Mouse (Mus musculus): ENCODE results near the gene Repin1. TPM values are rescaled to one million over a fixed set of nuclear protein-coding genes. Genes with fewer than 3 reads are reported as not detected.

Gene Repin1
- polyA plus RNA-seq, 1 experiment: 15.3 TPM

DNA sequence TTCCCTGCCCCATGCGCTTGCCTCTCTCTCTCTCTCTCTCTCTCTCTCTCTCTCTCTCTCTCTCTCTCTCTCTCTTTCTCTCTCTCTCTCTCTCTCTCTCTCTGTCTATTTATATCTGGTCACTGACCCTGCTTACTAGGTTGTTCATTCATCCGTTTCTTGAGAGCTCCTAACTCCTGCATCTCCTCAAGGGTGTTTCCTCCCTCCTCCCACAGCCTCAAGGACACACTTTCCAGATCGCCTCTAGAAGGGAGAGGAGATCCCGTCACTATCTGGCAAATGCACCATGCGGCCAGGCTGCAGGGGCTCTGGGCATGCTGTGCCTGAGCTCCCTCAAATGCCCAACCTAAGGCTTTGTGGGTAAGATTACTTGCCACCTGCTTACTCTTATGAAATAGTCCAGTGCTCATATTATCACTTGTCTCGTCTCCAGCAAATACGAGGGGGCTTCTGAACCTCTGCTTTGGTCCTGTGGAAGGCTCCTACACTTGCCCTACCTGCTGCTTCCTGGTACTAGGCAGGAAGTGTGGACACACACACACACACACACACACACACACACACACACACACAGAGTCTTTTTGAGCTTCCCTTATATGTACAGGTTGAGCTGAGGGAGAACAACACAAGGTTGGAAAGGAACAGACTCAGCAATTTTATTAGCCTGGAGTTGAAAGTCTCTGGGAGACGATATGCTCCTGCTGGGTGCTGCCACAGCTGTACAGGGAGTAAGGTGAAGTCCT, 24.4 kb upstream of the Repin1 start:
- H3K4me3 ChIP-seq: no peak overlapping the region

DNA sequence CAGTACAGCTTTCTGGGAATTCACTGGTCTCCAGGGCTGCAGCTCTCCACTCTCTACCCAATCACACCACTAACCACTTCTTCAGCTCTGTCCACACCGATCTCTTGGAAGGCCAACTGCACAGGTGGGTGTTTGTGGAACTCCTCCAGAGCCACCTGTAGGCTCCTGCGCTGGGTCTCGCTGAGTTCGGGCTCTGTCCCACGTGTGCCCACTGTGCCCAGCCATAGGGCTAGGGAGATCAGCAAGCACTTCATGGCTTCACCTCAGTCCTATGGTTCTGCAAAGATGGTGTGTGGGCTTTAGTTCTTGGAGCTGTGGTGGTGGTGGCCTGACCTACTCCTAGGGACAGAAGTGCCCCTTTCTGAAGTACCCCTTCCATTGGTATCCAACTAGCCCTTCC, 21.7 kb upstream of the Repin1 start:
- Histone ChIP-seq H3K4me3 (no peak overlapping the region), H3ac (ENCODE audit: control insufficient read depth, insufficient read length) (no peak overlapping the region), H3K4me2 (ENCODE audit: low read depth) (no peak overlapping the region), H3K27me3 (ENCODE audit: control insufficient read depth, insufficient read depth, insufficient read length) (no peaks in the 10 kb centered on the region), H3K36me3 (ENCODE audit: control insufficient read depth, insufficient read depth) (no peaks in the 10 kb centered on the region), H3K79me2 (ENCODE audit: control insufficient read depth, insufficient read depth) (no peaks in the 10 kb centered on the region)
- no peak for TF ChIP-seq REST (IDR thresholded peaks at IDR 0.05; ENCODE audit: insufficient read depth, insufficient read length)
- TF ChIP-seq MAX (IDR thresholded peaks at IDR 0.05; ENCODE audit: low read depth): no peak
- TF ChIP-seq TCF3 (IDR thresholded peaks at IDR 0.05; ENCODE audit: insufficient read length, low read depth): no peak
- no peak for TF ChIP-seq SRF (IDR thresholded peaks at IDR 0.05; ENCODE audit: control insufficient read depth, insufficient read length, low read depth)
- no peak for TF ChIP-seq MYOD1 (IDR thresholded peaks at IDR 0.05; ENCODE audit: control insufficient read depth in 1 of 3, insufficient read length in 2 of 3, low read depth in 2 of 3)
- TF ChIP-seq POLR2AphosphoS2 (IDR thresholded peaks at IDR 0.05; ENCODE audit: insufficient read length, low read depth): no peak
- no peak for TF ChIP-seq E2F4 (IDR thresholded peaks at IDR 0.05; ENCODE audit: insufficient read depth)
- no peak for TF ChIP-seq MYOG (IDR thresholded peaks at IDR 0.05; ENCODE audit: control insufficient read depth in 1 of 3, insufficient read depth in 1 of 3, insufficient read length in 2 of 3, low read depth in 2 of 3)
- no peak for TF ChIP-seq POLR2A (IDR thresholded peaks at IDR 0.05; ENCODE audit: insufficient read length, low read depth)
- no peak for TF ChIP-seq CEBPB (IDR thresholded peaks at IDR 0.05; ENCODE audit: insufficient read depth, poor library complexity, severe bottlenecking)

More for the DNA sequence above, 24.4 kb upstream of the Repin1 start:
- H3K27me3 ChIP-seq (ENCODE audit: control insufficient read depth, insufficient read depth, insufficient read length): no peaks in the 10 kb centered on the region
- TF ChIP-seq E2F4 (IDR thresholded peaks at IDR 0.05; ENCODE audit: insufficient read depth) (no peak), REST (IDR thresholded peaks at IDR 0.05; ENCODE audit: insufficient read depth, insufficient read length) (no peak), POLR2A (IDR thresholded peaks at IDR 0.05; ENCODE audit: insufficient read length, low read depth) (no peak), MYOG (IDR thresholded peaks at IDR 0.05; ENCODE audit: control insufficient read depth in 1 of 3, insufficient read depth in 1 of 3, insufficient read length in 2 of 3, low read depth in 2 of 3) (no peak), MAX (IDR thresholded peaks at IDR 0.05; ENCODE audit: low read depth) (no peak), TCF3 (IDR thresholded peaks at IDR 0.05; ENCODE audit: insufficient read length, low read depth) (no peak), USF1 (IDR thresholded peaks at IDR 0.05; ENCODE audit: low read depth) (no peak), TCF12 (IDR thresholded peaks at IDR 0.05; ENCODE audit: insufficient read depth, poor library complexity, severe bottlenecking) (no peak), POLR2AphosphoS2 (IDR thresholded peaks at IDR 0.05; ENCODE audit: insufficient read length, low read depth) (no peak), MYOD1 (IDR thresholded peaks at IDR 0.05; ENCODE audit: control insufficient read depth in 1 of 3, insufficient read length in 2 of 3, low read depth in 2 of 3) (no peak)
- H3ac ChIP-seq (ENCODE audit: control insufficient read depth, insufficient read length): no peak overlapping the region
- H3K79me2 ChIP-seq (ENCODE audit: control insufficient read depth, insufficient read depth): no peaks in the 10 kb centered on the region
- no peak overlapping the region for H3K4me2 ChIP-seq (ENCODE audit: low read depth)
- no peaks in the 10 kb centered on the region for H3K36me3 ChIP-seq (ENCODE audit: control insufficient read depth, insufficient read depth)

DNA sequence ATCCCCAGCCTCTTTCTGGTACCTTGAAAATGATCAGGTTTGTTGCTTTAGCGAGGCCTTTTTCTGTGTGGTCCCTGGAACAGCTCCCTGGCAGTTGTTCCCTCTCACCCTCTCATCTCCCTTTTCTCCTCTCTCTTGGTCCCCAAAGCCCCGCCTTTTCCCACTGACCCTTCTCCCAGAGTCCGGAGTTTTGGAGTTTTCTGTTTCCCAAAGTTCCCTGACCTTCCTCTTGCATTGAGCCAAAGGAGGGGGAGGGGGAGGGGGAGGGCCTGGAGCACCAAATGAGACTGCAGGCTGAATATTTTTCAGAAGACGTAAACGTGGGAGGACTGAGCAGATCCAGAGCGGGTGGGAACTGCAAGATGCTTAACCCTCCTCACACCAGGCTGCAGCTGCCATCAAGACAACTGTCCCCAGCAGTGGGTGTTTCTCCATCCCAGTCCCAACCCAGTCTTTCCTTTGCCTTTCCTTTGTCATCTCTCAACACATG, 21.1 kb upstream of the Repin1 start, which contains the start of gene Rarres2:
Gene Rarres2, minus strand, starts transcription at position 218 of the 490 bp plus-strand sequence.
- Histone ChIP-seq H3K4me3 (no peak within 1 kb of the TSS), H3ac (ENCODE audit: control insufficient read depth, insufficient read length) (no peak within 1 kb of the TSS), H3K36me3 (ENCODE audit: control insufficient read depth, insufficient read depth) (no peaks in the 10 kb centered on the region), H3K4me2 (ENCODE audit: low read depth) (no peak within 1 kb of the TSS), H3K79me2 (ENCODE audit: control insufficient read depth, insufficient read depth) (no peaks in the 10 kb centered on the region), H3K27me3 (ENCODE audit: control insufficient read depth, insufficient read depth, insufficient read length) (no peaks in the 10 kb centered on the region)
- TF ChIP-seq E2F4 (IDR thresholded peaks at IDR 0.05; ENCODE audit: insufficient read depth) (no peak), POLR2A (IDR thresholded peaks at IDR 0.05; ENCODE audit: insufficient read length, low read depth) (no peak), MYOG (IDR thresholded peaks at IDR 0.05; ENCODE audit: control insufficient read depth in 1 of 3, insufficient read depth in 1 of 3, insufficient read length in 2 of 3, low read depth in 2 of 3) (no peak), MAX (IDR thresholded peaks at IDR 0.05; ENCODE audit: low read depth) (no peak), REST (IDR thresholded peaks at IDR 0.05; ENCODE audit: insufficient read depth, insufficient read length) (no peak), SRF (IDR thresholded peaks at IDR 0.05; ENCODE audit: control insufficient read depth, insufficient read length, low read depth) (no peak), TCF12 (IDR thresholded peaks at IDR 0.05; ENCODE audit: insufficient read depth, poor library complexity, severe bottlenecking) (no peak), MYOD1 (IDR thresholded peaks at IDR 0.05; ENCODE audit: control insufficient read depth in 1 of 3, insufficient read length in 2 of 3, low read depth in 2 of 3) (no peak), CEBPB (IDR thresholded peaks at IDR 0.05; ENCODE audit: insufficient read depth, poor library complexity, severe bottlenecking) (no peak), USF1 (IDR thresholded peaks at IDR 0.05; ENCODE audit: low read depth) (no peak), TCF3 (IDR thresholded peaks at IDR 0.05; ENCODE audit: insufficient read length, low read depth) (no peak), POLR2AphosphoS2 (IDR thresholded peaks at IDR 0.05; ENCODE audit: insufficient read length, low read depth) (no peak)

DNA sequence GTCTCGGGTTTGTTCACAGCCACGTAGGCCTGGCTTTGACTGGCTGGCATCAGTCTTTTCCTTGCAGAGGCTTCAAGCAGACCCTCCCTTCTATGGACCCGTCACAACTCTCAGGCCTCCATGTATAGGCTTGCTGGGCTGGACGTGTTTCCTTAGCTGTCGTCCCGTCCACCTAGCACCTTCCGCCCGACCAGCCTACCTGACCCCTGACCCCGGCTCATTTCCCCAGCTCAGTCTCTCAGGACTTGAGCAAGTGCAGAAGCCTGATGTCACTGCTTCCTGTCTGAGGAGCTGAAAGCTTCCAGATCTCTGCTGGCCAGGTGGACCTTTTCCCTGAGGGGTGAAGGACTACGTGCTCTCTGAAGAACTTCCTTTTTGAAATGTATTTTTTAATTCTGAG, 20.4 kb upstream of the Repin1 start:
- no peaks in the 10 kb centered on the region for H3K27me3 ChIP-seq (ENCODE audit: control insufficient read depth, insufficient read depth, insufficient read length)
- TF ChIP-seq MYOG (IDR thresholded peaks at IDR 0.05; ENCODE audit: control insufficient read depth in 1 of 3, insufficient read depth in 1 of 3, insufficient read length in 2 of 3, low read depth in 2 of 3) (no peak), MYOD1 (IDR thresholded peaks at IDR 0.05; ENCODE audit: control insufficient read depth in 1 of 3, insufficient read length in 2 of 3, low read depth in 2 of 3) (no peak), REST (IDR thresholded peaks at IDR 0.05; ENCODE audit: insufficient read depth, insufficient read length) (no peak), USF1 (IDR thresholded peaks at IDR 0.05; ENCODE audit: low read depth) (no peak), POLR2A (IDR thresholded peaks at IDR 0.05; ENCODE audit: insufficient read length, low read depth) (no peak), TCF12 (IDR thresholded peaks at IDR 0.05; ENCODE audit: insufficient read depth, poor library complexity, severe bottlenecking) (no peak), SRF (IDR thresholded peaks at IDR 0.05; ENCODE audit: control insufficient read depth, insufficient read length, low read depth) (no peak), E2F4 (IDR thresholded peaks at IDR 0.05; ENCODE audit: insufficient read depth) (no peak), CEBPB (IDR thresholded peaks at IDR 0.05; ENCODE audit: insufficient read depth, poor library complexity, severe bottlenecking) (no peak), TCF3 (IDR thresholded peaks at IDR 0.05; ENCODE audit: insufficient read length, low read depth) (no peak), POLR2AphosphoS2 (IDR thresholded peaks at IDR 0.05; ENCODE audit: insufficient read length, low read depth) (no peak)
- H3K4me2 ChIP-seq (ENCODE audit: low read depth): no peak overlapping the region
- H3K4me3 ChIP-seq: no peak overlapping the region
- H3K79me2 ChIP-seq (ENCODE audit: control insufficient read depth, insufficient read depth): no peaks in the 10 kb centered on the region
- H3K36me3 ChIP-seq (ENCODE audit: control insufficient read depth, insufficient read depth): no peaks in the 10 kb centered on the region
- no peak overlapping the region for H3ac ChIP-seq (ENCODE audit: control insufficient read depth, insufficient read length)
